Mouse (Mus musculus) kidney, postnatal 36 days (tissue): ENCODE data around the gene Slpi.

Source experiments
- DNase-seq, 2 experiments: peaks; one replicate each; pipeline ENCODE4 v3.0.0; 2021 to 2022; ENCODE audit warnings: mixed read lengths in 2 of 2

Gene Slpi

GRCm38 (mm10) chr2:164421306-164421705 lies 32.4 kb upstream of the Slpi start:
- no peak for DNase-seq

GRCm38 (mm10) chr2:164419489-164419888 lies 30.6 kb upstream of the Slpi start:
- DNase-seq = no peak

GRCm38 (mm10) chr2:164418308-164418875 lies 29.5 kb upstream of the Slpi start:
- peak in 1 of 2 experiments; percentile 74 for DNase-seq

GRCm38 (mm10) chr2:164417198-164417597 lies 28.3 kb upstream of the Slpi start:
- DNase-seq = peak in 1 of 2 experiments; percentile 65

- no peak for DNase-seq
These were observed 25.7 kb upstream of the Slpi start for GRCm38 (mm10) chr2:164414581-164414980.

- no peak for DNase-seq
These were observed 25.3 kb upstream of the Slpi start for GRCm38 (mm10) chr2:164414167-164414566.

- peak; percentile 66 to 88 for DNase-seq
These were observed 18.8 kb upstream of the Slpi start for GRCm38 (mm10) chr2:164407708-164408107.

- no peak for DNase-seq
These were observed 16.6 kb upstream of the Slpi start for GRCm38 (mm10) chr2:164405519-164405918.

GRCm38 (mm10) chr2:164405060-164405459 lies 16.2 kb upstream of the Slpi start, which contains the start of gene Matn4:
Gene Matn4, minus strand, starts transcription at chr2:164405160.
- no peak for DNase-seq

GRCm38 (mm10) chr2:164404082-164404990 lies 15.4 kb upstream of the Slpi start:
- DNase-seq = peak; percentile 51 to 72

GRCm38 (mm10) chr2:164403396-164404081 lies 14.6 kb upstream of the Slpi start:
- no peak for DNase-seq

- DNase-seq = peak; percentile 81 to 93
These were observed 14.0 kb upstream of the Slpi start, which contains the start of gene Rbpjl for GRCm38 (mm10) chr2:164402906-164403305. Gene Rbpjl, plus strand, starts transcription at chr2:164403141.

- DNase-seq = no peak
These were observed 8.0 kb upstream of the Slpi start for GRCm38 (mm10) chr2:164396911-164397310.

GRCm38 (mm10) chr2:164396076-164396475 lies 7.2 kb upstream of the Slpi start:
- no peak for DNase-seq

GRCm38 (mm10) chr2:164393126-164393525 lies 4.2 kb upstream of the Slpi start:
- DNase-seq = no peak

GRCm38 (mm10) chr2:164389499-164389898 lies 604 bp upstream of the Slpi start:
- peak; percentile 78 to 92 for DNase-seq

GRCm38 (mm10) chr2:164386953-164387352 lies 1.9 kb downstream of the Slpi start:
- peak in 1 of 2 experiments; percentile 64 for DNase-seq

- no peak for DNase-seq
These were observed 2.8 kb downstream of the Slpi start for GRCm38 (mm10) chr2:164385927-164386763.

GRCm38 (mm10) chr2:164383656-164384399 lies 5.1 kb downstream of the Slpi start:
- DNase-seq = no peak

GRCm38 (mm10) chr2:164382971-164383370 lies 5.9 kb downstream of the Slpi start:
- no peak for DNase-seq

- DNase-seq = peak in 1 of 2 experiments; percentile 11
These were observed 7.2 kb downstream of the Slpi start for GRCm38 (mm10) chr2:164381726-164382125.
